Comparison of ENCODE assay signal across 15 mouse cellular contexts in genomic region chr2:158186206-158186871, GRCm38 (mm10). TPM values are rescaled to one million over a fixed set of nuclear protein-coding genes. Genes with fewer than 3 reads are reported as not detected.
A peak's percentile ranks its signal among the peaks of the same experiment; 100 is the strongest.
DNase-seq lines count a peak whose midpoint lies in the region; ATAC-seq lines count a peak whose summit lies in the region.
"Had no signal": no experiment of that assay in that cellular context is flagged by ENCODE, and none has a peak within 500 bp of the region (broad histone marks: within the 10 kb centered on the region; RNA-seq: fewer than 3 reads in every experiment).

No protein-coding gene starts in this region.

- no peaks in the 10 kb centered on the region for H3K9me3 ChIP-seq in kidney, embryonic 15.5 days (replicated peaks)
- H3K9me3 ChIP-seq in midbrain, embryonic 14.5 days (ENCODE audit: control insufficient read depth, low read length), result no peaks in the 10 kb centered on the region
- H3K9me3 ChIP-seq in midbrain, embryonic 11.5 days (ENCODE audit: control insufficient read depth, low read length), result no peaks in the 10 kb centered on the region
- no peaks in the 10 kb centered on the region for H3K9me3 ChIP-seq in intestine, embryonic 15.5 days
- H3K9me3 ChIP-seq: embryonic facial prominence, embryonic 12.5 days had no signal

- 0 out of 2 replicates have a peak, but pooled peaks have one; percentile 44 for ATAC-seq in kidney, embryonic 15.5 days (replicated peaks; ENCODE audit: low FRiP score)
- ATAC-seq in midbrain, embryonic 14.5 days (ENCODE audit: low FRiP score, low TSS enrichment), result no peak
- ATAC-seq in midbrain, embryonic 11.5 days (ENCODE audit: low FRiP score), result no peak
- no peak for ATAC-seq in intestine, embryonic 15.5 days

- DNase-seq in kidney, postnatal 25 days, result no peak
- no peak for DNase-seq in midbrain, embryonic 14.5 days
- no peak for DNase-seq in midbrain, embryonic 11.5 days (ENCODE audit: low spot score, missing footprints)
- peak; percentile 50 for DNase-seq in retina, postnatal 1 day
- DNase-seq in embryo, embryonic 10.5 days (ENCODE audit: low spot score), result no peak
- DNase-seq: adrenal gland, postnatal 25 days; cerebellum, postnatal 36 days; gastrocnemius, postnatal 10 days; lung, postnatal 14 days; right cerebral cortex, postnatal 4 days; thymus, postnatal 25 days had no signal

- H3K36me3 ChIP-seq in kidney, embryonic 15.5 days, result no peaks in the 10 kb centered on the region
- H3K36me3 ChIP-seq in midbrain, embryonic 14.5 days (ENCODE audit: control insufficient read depth, insufficient read depth, low read length), result no peaks in the 10 kb centered on the region
- H3K36me3 ChIP-seq in midbrain, embryonic 11.5 days (ENCODE audit: control insufficient read depth, insufficient read depth, low read length), result no peaks in the 10 kb centered on the region
- no peaks in the 10 kb centered on the region for H3K36me3 ChIP-seq in intestine, embryonic 15.5 days
- H3K36me3 ChIP-seq: embryonic facial prominence, embryonic 12.5 days had no signal

- no peak overlapping the region for H3K4me2 ChIP-seq in kidney, embryonic 15.5 days
- no peak overlapping the region for H3K4me2 ChIP-seq in midbrain, embryonic 14.5 days (ENCODE audit: low read length)
- no peak overlapping the region for H3K4me2 ChIP-seq in midbrain, embryonic 11.5 days
- H3K4me2 ChIP-seq in intestine, embryonic 15.5 days (replicated peaks), result no peak overlapping the region
- H3K4me2 ChIP-seq: embryonic facial prominence, embryonic 12.5 days had no signal

- WGBS in kidney, embryonic 15.5 days, result 38% methylated on average over 11 of the region's 11 CpGs
- 71% methylated on average over 11 of the region's 11 CpGs for WGBS in midbrain, embryonic 14.5 days
- 83% methylated on average over 11 of the region's 11 CpGs for WGBS in midbrain, embryonic 11.5 days
- WGBS in intestine, embryonic 15.5 days, result 47% methylated on average over 11 of the region's 11 CpGs

- H3K4me3 ChIP-seq in kidney, embryonic 15.5 days (replicated peaks), result no peak overlapping the region
- H3K4me3 ChIP-seq in midbrain, embryonic 14.5 days (replicated peaks; ENCODE audit: low read depth, low read length), result no peak overlapping the region
- no peak overlapping the region for H3K4me3 ChIP-seq in midbrain, embryonic 11.5 days (ENCODE audit: low read depth, low read length)
- no peak overlapping the region for H3K4me3 ChIP-seq in intestine, embryonic 15.5 days (replicated peaks)
- H3K4me3 ChIP-seq: embryonic facial prominence, embryonic 12.5 days; layer of hippocampus, adult 2 months had no signal

- H3K9ac ChIP-seq in kidney, embryonic 15.5 days, result no peak overlapping the region
- H3K9ac ChIP-seq in midbrain, embryonic 14.5 days (replicated peaks; ENCODE audit: low read length), result no peak overlapping the region
- H3K9ac ChIP-seq in midbrain, embryonic 11.5 days (ENCODE audit: low read length), result no peak overlapping the region
- H3K9ac ChIP-seq in intestine, embryonic 15.5 days, result no peak overlapping the region
- H3K9ac ChIP-seq: embryonic facial prominence, embryonic 12.5 days had no signal

- no peaks in the 10 kb centered on the region for H3K27me3 ChIP-seq in kidney, embryonic 15.5 days
- no peaks in the 10 kb centered on the region for H3K27me3 ChIP-seq in midbrain, embryonic 14.5 days (ENCODE audit: control insufficient read depth, insufficient read depth, low read length)
- H3K27me3 ChIP-seq in midbrain, embryonic 11.5 days (ENCODE audit: control insufficient read depth, insufficient read depth, low read length), result no peaks in the 10 kb centered on the region
- no peaks in the 10 kb centered on the region for H3K27me3 ChIP-seq in intestine, embryonic 15.5 days (replicated peaks)
- H3K27me3 ChIP-seq: embryonic facial prominence, embryonic 12.5 days had no signal

- H3K27ac ChIP-seq in kidney, embryonic 15.5 days, result peak overlapping the region; percentile 77
- H3K27ac ChIP-seq in midbrain, embryonic 14.5 days (replicated peaks; ENCODE audit: low read depth, low read length), result 0 out of 2 replicates have a peak overlapping the region, but pooled peaks have one; percentile 26
- H3K27ac ChIP-seq in midbrain, embryonic 11.5 days (ENCODE audit: low read depth, low read length), result no peak overlapping the region
- H3K27ac ChIP-seq in intestine, embryonic 15.5 days, result peak overlapping the region; percentile 23; the same call in 1 of the 2 replicates
- H3K27ac ChIP-seq: embryonic facial prominence, embryonic 12.5 days; layer of hippocampus, adult 2 months had no signal

- peaks cover 35% of the 10 kb centered on the region for H3K4me1 ChIP-seq in kidney, embryonic 15.5 days
- H3K4me1 ChIP-seq in midbrain, embryonic 14.5 days (ENCODE audit: control insufficient read depth, insufficient read depth, low read length), result peaks cover 3% of the 10 kb centered on the region; the same call in 1 of the 2 replicates
- H3K4me1 ChIP-seq in midbrain, embryonic 11.5 days (ENCODE audit: control insufficient read depth, insufficient read depth, low read length), result no peaks in the 10 kb centered on the region
- H3K4me1 ChIP-seq in intestine, embryonic 15.5 days (replicated peaks), result peaks cover 16% of the 10 kb centered on the region; the same call in 1 of the 2 replicates
- H3K4me1 ChIP-seq: embryonic facial prominence, embryonic 12.5 days had no signal

RNA-seq across cellular contexts. Expression of gene Tgm2, which starts 40.1 kb away (rescaled TPM):
- 30.4 and 39.7 TPM in 2 replicates for polyA plus RNA-seq in kidney, embryonic 15.5 days (2015; fragmentation: Nextera tagmentation; extraction: Ambion mirVana)
- polyA plus RNA-seq in midbrain, embryonic 14.5 days (2014; fragmentation: Nextera tagmentation; extraction: Ambion mirVana), result 0.77 and 6.8 TPM in 2 replicates
- polyA plus RNA-seq in midbrain, embryonic 11.5 days (2014; fragmentation: Nextera tagmentation; extraction: Ambion mirVana), result 5.8 and 6.5 TPM in 2 replicates
- polyA plus RNA-seq in intestine, embryonic 15.5 days (2015; fragmentation: Nextera tagmentation; extraction: Ambion mirVana), result 83.4 and 90.2 TPM in 2 replicates

RNA-seq across cellular contexts. Expression of gene D630003M21Rik, which starts 42.7 kb away (rescaled TPM):
- 6.2 and 7.7 TPM in 2 replicates for polyA plus RNA-seq in kidney, embryonic 15.5 days (2015; fragmentation: Nextera tagmentation; extraction: Ambion mirVana)
- polyA plus RNA-seq in midbrain, embryonic 14.5 days (2014; fragmentation: Nextera tagmentation; extraction: Ambion mirVana), result 0.97 and 1.4 TPM in 2 replicates
- 0.92 and 0.94 TPM in 2 replicates for polyA plus RNA-seq in midbrain, embryonic 11.5 days (2014; fragmentation: Nextera tagmentation; extraction: Ambion mirVana)
- polyA plus RNA-seq in intestine, embryonic 15.5 days (2015; fragmentation: Nextera tagmentation; extraction: Ambion mirVana), result 2.5 and 2.6 TPM in 2 replicates
